Comparison of ENCODE assay signal across 8 mouse cellular contexts in the genomic region with DNA sequence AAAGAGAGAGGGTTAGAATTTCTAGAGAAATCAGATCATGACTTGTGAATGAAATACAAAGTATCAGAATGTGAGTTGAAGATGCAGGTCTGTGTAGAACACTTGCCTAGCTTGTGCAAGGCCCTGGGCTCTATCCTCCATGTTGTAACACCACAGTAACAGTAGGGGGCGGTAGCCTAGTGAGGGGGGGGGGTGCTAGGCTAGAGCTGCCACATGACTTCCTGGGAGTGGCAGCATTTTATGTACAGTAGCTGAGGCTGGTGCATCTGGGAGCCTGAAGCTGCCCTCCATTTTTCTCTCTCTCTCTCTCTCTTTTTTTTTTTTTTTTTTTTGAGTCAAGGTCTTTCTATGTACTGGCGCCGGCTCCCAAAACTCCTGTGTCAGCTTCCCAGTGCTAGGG. TPM values are rescaled to one million over a fixed set of nuclear protein-coding genes. Genes with fewer than 3 reads are reported as not detected.
DNase-seq lines count a peak whose midpoint lies in the region; ATAC-seq lines count a peak whose summit lies in the region.

No protein-coding gene starts in this region.

- peaks cover 42% of the 10 kb centered on the region for H3K36me3 ChIP-seq in forebrain, embryonic 15.5 days
- peaks cover 42% of the 10 kb centered on the region for H3K36me3 ChIP-seq in forebrain, embryonic 16.5 days (ENCODE audit: control insufficient read depth, insufficient read depth)
- H3K36me3 ChIP-seq in lung, embryonic 15.5 days, result peaks cover 63% of the 10 kb centered on the region
- peaks cover 78% of the 10 kb centered on the region for H3K36me3 ChIP-seq in stomach, embryonic 14.5 days (ENCODE audit: control insufficient read depth, insufficient read depth, low read length)

- H3K9me3 ChIP-seq in forebrain, embryonic 15.5 days, result no peaks in the 10 kb centered on the region
- no peaks in the 10 kb centered on the region for H3K9me3 ChIP-seq in forebrain, embryonic 16.5 days (ENCODE audit: control insufficient read depth, low read length)
- no peaks in the 10 kb centered on the region for H3K9me3 ChIP-seq in lung, embryonic 15.5 days
- H3K9me3 ChIP-seq in stomach, embryonic 14.5 days (ENCODE audit: control insufficient read depth, low read depth, low read length), result no peaks in the 10 kb centered on the region

- H3K27ac ChIP-seq in forebrain, embryonic 15.5 days (replicated peaks), result peak overlapping the region; percentile 28; the same call in 1 of the 2 replicates
- no peak overlapping the region for H3K27ac ChIP-seq in forebrain, embryonic 16.5 days (ENCODE audit: low read length)
- H3K27ac ChIP-seq in lung, embryonic 15.5 days, result peak overlapping the region; percentile 62
- peak overlapping the region; percentile 27; the same call in 1 of the 2 replicates for H3K27ac ChIP-seq in stomach, embryonic 14.5 days (ENCODE audit: low read length)

- H3K4me3 ChIP-seq in forebrain, embryonic 15.5 days, result no peak overlapping the region
- H3K4me3 ChIP-seq in forebrain, embryonic 16.5 days (replicated peaks; ENCODE audit: low read length), result no peak overlapping the region
- H3K4me3 ChIP-seq in lung, embryonic 15.5 days, result no peak overlapping the region
- no peak overlapping the region for H3K4me3 ChIP-seq in stomach, embryonic 14.5 days (ENCODE audit: low read depth, low read length)

- peaks cover 54% of the 10 kb centered on the region for H3K4me1 ChIP-seq in forebrain, embryonic 15.5 days
- H3K4me1 ChIP-seq in forebrain, embryonic 16.5 days (replicated peaks; ENCODE audit: control insufficient read depth, insufficient read depth, low read length), result peaks cover 47% of the 10 kb centered on the region
- H3K4me1 ChIP-seq in lung, embryonic 15.5 days, result peaks cover 67% of the 10 kb centered on the region
- H3K4me1 ChIP-seq in stomach, embryonic 14.5 days (ENCODE audit: control insufficient read depth, insufficient read depth, low read length), result peaks cover 46% of the 10 kb centered on the region

- no peak for DNase-seq in lung, postnatal 25 days (ENCODE audit: low spot score)
- DNase-seq in urinary bladder, postnatal 14 days (ENCODE audit: low spot score), result no peak
- DNase-seq in urinary bladder, adult 18-20 months (ENCODE audit: low spot score in 2 of 2), result no peak

- WGBS in forebrain, embryonic 15.5 days, result 72% methylated on average over 3 of the region's 3 CpGs
- WGBS in forebrain, embryonic 16.5 days, result 63% methylated on average over 3 of the region's 3 CpGs
- 51% methylated on average over 3 of the region's 3 CpGs for WGBS in lung, embryonic 15.5 days
- 55% methylated on average over 3 of the region's 3 CpGs for WGBS in stomach, embryonic 14.5 days

- no peak for ATAC-seq in forebrain, embryonic 15.5 days (replicated peaks)
- ATAC-seq in forebrain, embryonic 16.5 days, result no peak
- ATAC-seq in lung, embryonic 15.5 days (ENCODE audit: borderline replicate concordance, extremely low read depth, low FRiP score, low TSS enrichment), result no peak
- ATAC-seq in hematopoietic stem cell, adult 5-6 weeks (replicated peaks in 1 of 2; ENCODE audit: insufficient read depth in 1 of 2, low FRiP score in 2 of 2, low TSS enrichment in 1 of 2, low read depth in 1 of 2, poor library complexity in 2 of 2, severe bottlenecking in 2 of 2), result peak; percentile 40 to 43; a peak in 2 of 4 replicates
- ATAC-seq in stomach, embryonic 14.5 days (ENCODE audit: insufficient number of reproducible peaks, insufficient read depth, low FRiP score, low read depth), result no peak

- no peaks in the 10 kb centered on the region for H3K27me3 ChIP-seq in forebrain, embryonic 15.5 days
- H3K27me3 ChIP-seq in forebrain, embryonic 16.5 days (replicated peaks; ENCODE audit: control insufficient read depth, insufficient read depth, low read length), result no peaks in the 10 kb centered on the region
- H3K27me3 ChIP-seq in lung, embryonic 15.5 days, result no peaks in the 10 kb centered on the region
- H3K27me3 ChIP-seq in stomach, embryonic 14.5 days (ENCODE audit: control insufficient read depth, insufficient read depth, low read length), result no peaks in the 10 kb centered on the region

- no peak overlapping the region for H3K4me2 ChIP-seq in forebrain, embryonic 15.5 days (replicated peaks)
- H3K4me2 ChIP-seq in forebrain, embryonic 16.5 days (ENCODE audit: low read length), result no peak overlapping the region
- H3K4me2 ChIP-seq in lung, embryonic 15.5 days, result no peak overlapping the region
- no peak overlapping the region for H3K4me2 ChIP-seq in stomach, embryonic 14.5 days (replicated peaks; ENCODE audit: low read depth, low read length)

- no peak overlapping the region for H3K9ac ChIP-seq in forebrain, embryonic 15.5 days (replicated peaks)
- H3K9ac ChIP-seq in forebrain, embryonic 16.5 days (replicated peaks; ENCODE audit: low read depth, low read length), result no peak overlapping the region
- H3K9ac ChIP-seq in lung, embryonic 15.5 days, result no peak overlapping the region
- H3K9ac ChIP-seq in stomach, embryonic 14.5 days (replicated peaks; ENCODE audit: low read depth, low read length), result no peak overlapping the region

RNA-seq across cellular contexts. Expression of a gene that starts 9.3 kb away (rescaled TPM):
- polyA plus RNA-seq in forebrain, embryonic 15.5 days (2015; fragmentation: Nextera tagmentation; extraction: Ambion mirVana), result 28.0 and 29.4 TPM in 2 replicates
- polyA plus RNA-seq in forebrain, embryonic 16.5 days (2015; fragmentation: Nextera tagmentation; extraction: Ambion mirVana), result 24.5 and 27.7 TPM in 2 replicates
- polyA plus RNA-seq in lung, embryonic 15.5 days (2015; fragmentation: Nextera tagmentation; extraction: Ambion mirVana), result 22.2 and 27.8 TPM in 2 replicates
- 18.0 and 21.6 TPM in 2 replicates for total RNA-seq in hematopoietic stem cell, adult 5-6 weeks (2017)
- polyA plus RNA-seq in stomach, embryonic 14.5 days (2014; fragmentation: Nextera tagmentation; extraction: Ambion mirVana), result 22.3 and 23.5 TPM in 2 replicates

Comparison
In these comparisons a context has a peak if more than half of its experiments do, and no peak if none do; other contexts are left out.
1. ATAC-seq: peak in hematopoietic stem cell, adult 5-6 weeks (2 of 2); none in forebrain, embryonic 15.5 days (single experiment), forebrain, embryonic 16.5 days (single experiment), lung, embryonic 15.5 days (single experiment) and stomach, embryonic 14.5 days (single experiment).